Mouse (Mus musculus): ENCODE measurements at regions not wholly inside any gene's neighbourhood (a gene's known extent, or its start where the extent isn't known, plus 50 kb on each side); places are given as distances from the start of the nearest gene placed in this dataset.

DNA sequence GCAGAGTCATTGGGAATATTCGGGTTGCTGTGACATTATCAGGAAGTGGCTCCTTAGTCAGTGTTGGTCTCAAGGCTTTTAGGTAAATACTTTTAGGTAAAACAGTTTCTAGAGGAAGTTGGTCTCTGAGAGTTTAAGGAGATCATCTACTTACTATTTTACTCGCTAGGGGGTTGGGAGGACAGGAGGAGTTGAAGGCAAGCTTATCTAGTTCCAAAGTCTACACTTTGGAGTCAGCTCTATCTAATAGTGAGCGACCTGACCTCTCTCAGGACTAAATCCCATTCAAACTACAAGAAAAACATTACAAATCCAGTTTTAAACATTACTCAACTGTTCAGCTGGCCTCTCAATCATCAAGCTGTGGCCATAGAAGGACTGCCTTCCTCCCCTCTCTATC lies 287.1 kb downstream of the Maf start:
- TF ChIP-seq CTCF (IDR thresholded peaks at IDR 0.05; ENCODE audit: low read depth): no peak
- no peak for TF ChIP-seq EP300 (IDR thresholded peaks at IDR 0.05; ENCODE audit: low read depth)

Measured in liver, postnatal 0 days (tissue).